Mouse (Mus musculus): ENCODE measurements around the gene Astn2.

Gene Astn2

GRCm38 (mm10) chr4:66175887-66176533 lies 228.4 kb downstream of the Astn2 start:
- Histone ChIP-seq H3K9me3 (ENCODE audit: low read length) (no peaks in the 10 kb centered on the region), H3K27me3 (ENCODE audit: insufficient read depth, low read length) (no peaks in the 10 kb centered on the region), H3K4me1 (replicated peaks; ENCODE audit: low read depth, low read length) (no peaks in the 10 kb centered on the region), H3K36me3 (ENCODE audit: insufficient read depth, low read length) (no peaks in the 10 kb centered on the region), H3K4me3 (replicated peaks; ENCODE audit: low read length) (no peak overlapping the region)
- no peak for TF ChIP-seq POU5F1 (IDR thresholded peaks at IDR 0.05; ENCODE audit: borderline replicate concordance, low read length)
- no peak for TF ChIP-seq NANOG (IDR thresholded peaks at IDR 0.05; ENCODE audit: borderline replicate concordance, low read length)
- no peak for TF ChIP-seq CTCF (conservative IDR thresholded peaks at IDR 0.05; ENCODE audit: low read length)

GRCm38 (mm10) chr4:66171583-66171982 lies 232.8 kb downstream of the Astn2 start:
- Histone ChIP-seq H3K27me3 (ENCODE audit: insufficient read depth, low read length) (no peaks in the 10 kb centered on the region), H3K36me3 (ENCODE audit: insufficient read depth, low read length) (no peaks in the 10 kb centered on the region), H3K4me1 (replicated peaks; ENCODE audit: low read depth, low read length) (no peaks in the 10 kb centered on the region), H3K9me3 (ENCODE audit: low read length) (no peaks in the 10 kb centered on the region), H3K4me3 (replicated peaks; ENCODE audit: low read length) (no peak overlapping the region)
- TF ChIP-seq CTCF (conservative IDR thresholded peaks at IDR 0.05; ENCODE audit: low read length) (no peak), NANOG (IDR thresholded peaks at IDR 0.05; ENCODE audit: borderline replicate concordance, low read length) (no peak), POU5F1 (IDR thresholded peaks at IDR 0.05; ENCODE audit: borderline replicate concordance, low read length) (no peak)

- Histone ChIP-seq H3K36me3 (ENCODE audit: insufficient read depth, low read length) (no peaks in the 10 kb centered on the region), H3K9me3 (ENCODE audit: low read length) (no peaks in the 10 kb centered on the region), H3K4me3 (replicated peaks; ENCODE audit: low read length) (no peak overlapping the region), H3K4me1 (replicated peaks; ENCODE audit: low read depth, low read length) (no peaks in the 10 kb centered on the region), H3K27me3 (ENCODE audit: insufficient read depth, low read length) (no peaks in the 10 kb centered on the region)
- no peak for TF ChIP-seq CTCF (conservative IDR thresholded peaks at IDR 0.05; ENCODE audit: low read length)
- TF ChIP-seq NANOG (IDR thresholded peaks at IDR 0.05; ENCODE audit: borderline replicate concordance, low read length), result no peak
- no peak for TF ChIP-seq POU5F1 (IDR thresholded peaks at IDR 0.05; ENCODE audit: borderline replicate concordance, low read length)
These were observed 233.6 kb downstream of the Astn2 start for GRCm38 (mm10) chr4:66170787-66171186.

GRCm38 (mm10) chr4:66169485-66169884 lies 234.9 kb downstream of the Astn2 start:
- Histone ChIP-seq H3K4me1 (replicated peaks; ENCODE audit: low read depth, low read length) (no peaks in the 10 kb centered on the region), H3K4me3 (replicated peaks; ENCODE audit: low read length) (no peak overlapping the region), H3K27me3 (ENCODE audit: insufficient read depth, low read length) (no peaks in the 10 kb centered on the region), H3K36me3 (ENCODE audit: insufficient read depth, low read length) (no peaks in the 10 kb centered on the region), H3K9me3 (ENCODE audit: low read length) (no peaks in the 10 kb centered on the region)
- no peak for TF ChIP-seq NANOG (IDR thresholded peaks at IDR 0.05; ENCODE audit: borderline replicate concordance, low read length)
- no peak for TF ChIP-seq CTCF (conservative IDR thresholded peaks at IDR 0.05; ENCODE audit: low read length)
- no peak for TF ChIP-seq POU5F1 (IDR thresholded peaks at IDR 0.05; ENCODE audit: borderline replicate concordance, low read length)

- Histone ChIP-seq H3K9me3 (ENCODE audit: low read length) (no peaks in the 10 kb centered on the region), H3K27me3 (ENCODE audit: insufficient read depth, low read length) (no peaks in the 10 kb centered on the region), H3K4me1 (replicated peaks; ENCODE audit: low read depth, low read length) (no peaks in the 10 kb centered on the region), H3K36me3 (ENCODE audit: insufficient read depth, low read length) (no peaks in the 10 kb centered on the region), H3K4me3 (replicated peaks; ENCODE audit: low read length) (no peak overlapping the region)
- TF ChIP-seq CTCF (conservative IDR thresholded peaks at IDR 0.05; ENCODE audit: low read length) (no peak), NANOG (IDR thresholded peaks at IDR 0.05; ENCODE audit: borderline replicate concordance, low read length) (no peak), POU5F1 (IDR thresholded peaks at IDR 0.05; ENCODE audit: borderline replicate concordance, low read length) (no peak)
These were observed 245.7 kb downstream of the Astn2 start for GRCm38 (mm10) chr4:66158714-66159113.

GRCm38 (mm10) chr4:66157439-66158113 lies 246.8 kb downstream of the Astn2 start:
- H3K27me3 ChIP-seq (ENCODE audit: insufficient read depth, low read length), result no peaks in the 10 kb centered on the region
- TF ChIP-seq CTCF (conservative IDR thresholded peaks at IDR 0.05; ENCODE audit: low read length) (no peak), NANOG (IDR thresholded peaks at IDR 0.05; ENCODE audit: borderline replicate concordance, low read length) (no peak), POU5F1 (IDR thresholded peaks at IDR 0.05; ENCODE audit: borderline replicate concordance, low read length) (no peak)
- H3K4me1 ChIP-seq (replicated peaks; ENCODE audit: low read depth, low read length), result no peaks in the 10 kb centered on the region
- H3K4me3 ChIP-seq (replicated peaks; ENCODE audit: low read length), result no peak overlapping the region
- no peaks in the 10 kb centered on the region for H3K36me3 ChIP-seq (ENCODE audit: insufficient read depth, low read length)
- no peaks in the 10 kb centered on the region for H3K9me3 ChIP-seq (ENCODE audit: low read length)

- TF ChIP-seq CTCF (conservative IDR thresholded peaks at IDR 0.05; ENCODE audit: low read length), result no peak
- no peak for TF ChIP-seq POU5F1 (IDR thresholded peaks at IDR 0.05; ENCODE audit: borderline replicate concordance, low read length)
- TF ChIP-seq NANOG (IDR thresholded peaks at IDR 0.05; ENCODE audit: borderline replicate concordance, low read length), result no peak
- Histone ChIP-seq H3K4me3 (replicated peaks; ENCODE audit: low read length) (no peak overlapping the region), H3K4me1 (replicated peaks; ENCODE audit: low read depth, low read length) (no peaks in the 10 kb centered on the region), H3K27me3 (ENCODE audit: insufficient read depth, low read length) (no peaks in the 10 kb centered on the region), H3K36me3 (ENCODE audit: insufficient read depth, low read length) (no peaks in the 10 kb centered on the region), H3K9me3 (ENCODE audit: low read length) (0 out of 2 replicates have a peak, but pooled peaks cover 6% of the 10 kb centered on the region)
These were observed 257.9 kb downstream of the Astn2 start for GRCm38 (mm10) chr4:66146546-66146945.

- no peaks in the 10 kb centered on the region for H3K9me3 ChIP-seq (ENCODE audit: low read length)
- no peak for TF ChIP-seq CTCF (conservative IDR thresholded peaks at IDR 0.05; ENCODE audit: low read length)
- TF ChIP-seq NANOG (IDR thresholded peaks at IDR 0.05; ENCODE audit: borderline replicate concordance, low read length), result no peak
- no peak for TF ChIP-seq POU5F1 (IDR thresholded peaks at IDR 0.05; ENCODE audit: borderline replicate concordance, low read length)
- no peak overlapping the region for H3K4me3 ChIP-seq (replicated peaks; ENCODE audit: low read length)
- H3K27me3 ChIP-seq (ENCODE audit: insufficient read depth, low read length), result no peaks in the 10 kb centered on the region
- H3K36me3 ChIP-seq (ENCODE audit: insufficient read depth, low read length), result no peaks in the 10 kb centered on the region
- H3K4me1 ChIP-seq (replicated peaks; ENCODE audit: low read depth, low read length), result no peaks in the 10 kb centered on the region
These were observed 278.2 kb downstream of the Astn2 start for GRCm38 (mm10) chr4:66126181-66126580.

Data from E14TG2a.4 (cell line).